Mouse (Mus musculus) heart, postnatal 0 days (tissue): Measurements from ENCODE around the gene Lilra5. TPM values are rescaled to one million over a fixed set of nuclear protein-coding genes. Genes with fewer than 3 reads are reported as not detected.
"Not testable (repeated sequence)": the region's sequence is repeated elsewhere in the genome, so short reads cannot be mapped to it uniquely, and the experiment has no call there.

Source experiments
- ATAC-seq: fragments of 200-750 bp; cut with Nextera tagmentation; 2 replicates; pipeline ENCODE4 v1.8.0; 2017; ENCODE audit warnings: low read depth, moderate number of reproducible peaks, moderate library complexity; ENCODE audit not compliant: insufficient read depth
- DNase-seq: peaks from one replicate; pipeline ENCODE4 v3.0.0-alpha.2; 2016; ENCODE audit warnings: low spot score
- H3K27ac ChIP-seq: fragments of 300-500 bp; sonication (generic); 2 replicates; pipeline ENCODE4 v1.5.1; 2014; ENCODE audit warnings: low read depth, mild to moderate bottlenecking
- H3K27me3 ChIP-seq: fragments of 300-500 bp; sonication (generic); 2 replicates; pipeline ENCODE4 v1.6.1; 2014; ENCODE audit warnings: low read length, mixed read lengths; ENCODE audit not compliant: control insufficient read depth, insufficient read depth
- H3K36me3 ChIP-seq: fragments of 300-500 bp; sonication (generic); replicated peaks from 2 replicates; pipeline ENCODE4 v1.6.1; 2014; ENCODE audit warnings: low read length, mixed read lengths; ENCODE audit not compliant: control insufficient read depth, insufficient read depth
- H3K4me1 ChIP-seq: fragments of 300-500 bp; sonication (generic); 2 replicates; pipeline ENCODE4 v1.6.1; 2014; ENCODE audit warnings: antibody characterized with exemption; ENCODE audit not compliant: control insufficient read depth, insufficient read depth
- H3K4me2 ChIP-seq: fragments of 300-500 bp; sonication (generic); 2 replicates; pipeline ENCODE4 v1.6.1; 2014; ENCODE audit warnings: low read depth, mild to moderate bottlenecking, low read length, moderate library complexity
- H3K4me3 ChIP-seq: fragments of 300-500 bp; sonication (generic); 2 replicates; pipeline ENCODE4 v1.5.1; 2014; ENCODE audit warnings: low read depth, low read length
- H3K9ac ChIP-seq: fragments of 300-500 bp; sonication (generic); replicated peaks from 2 replicates; pipeline ENCODE4 v1.6.1; 2014; ENCODE audit warnings: low read depth, low read length, mixed read lengths
- H3K9me3 ChIP-seq: fragments of 300-500 bp; sonication (generic); replicated peaks from 2 replicates; pipeline ENCODE4 v1.6.1; 2016; ENCODE audit warnings: low read length; ENCODE audit not compliant: control insufficient read depth
- CTCF ChIP-seq: IDR thresholded peaks from 2 replicates; pipeline ENCODE4 v1.5.1; 2016; ENCODE audit warnings: antibody characterized with exemption, control low read depth, low read depth
- EP300 ChIP-seq: IDR thresholded peaks from 2 replicates; pipeline ENCODE4 v1.6.1; 2016; ENCODE audit warnings: antibody characterized with exemption, low read depth
- WGBS: fragments of 180-500 bp; shearing (Covaris S2); extraction: QIAGEN DNeasy Blood & Tissue Kit; methylation state at CpG from one replicate; pipeline ENCODE4 v1.1.7; 2014; 5-methylcytosine and 5-hydroxymethylcytosine counted together
- polyA plus RNA-seq: library from polyadenylated mRNA; unstranded; fragments of >200 nt; fragmentation: Nextera tagmentation; extraction: Ambion mirVana; gene quantifications from 2 replicates; pipeline ENCODE4 v1.2.1, GENCODE M21; 2015
- total RNA-seq: library from RNA; depleted of rRNA; stranded (reverse); fragments of >200 nt; gene quantifications from 2 replicates; pipeline ENCODE4 v1.2.3, GENCODE M21; 2014; ENCODE audit warnings: low replicate concordance; rRNA removed

The Lilra5 gene
- total RNA-seq (not detected in 2 replicates), polyA plus RNA-seq (0.20 and 0.30 TPM in 2 replicates)

GRCm38 (mm10) chr7:4237454-4237853 lies at the start of gene Lilra5:
Gene Lilra5, plus strand, starts transcription at chr7:4237754.
- H3K36me3 ChIP-seq: no peaks in the 10 kb centered on the region
- no peak within 1 kb of the TSS for H3K4me3 ChIP-seq
- DNase-seq: no peak
- no peaks in the 10 kb centered on the region for H3K9me3 ChIP-seq
- no peak within 1 kb of the TSS for H3K4me2 ChIP-seq
- 61% methylated on average over 7 of the region's 7 CpGs for WGBS
- TF ChIP-seq CTCF (no peak), EP300 (no peak)
- no peak within 1 kb of the TSS for H3K9ac ChIP-seq
- H3K27me3 ChIP-seq: no peaks in the 10 kb centered on the region
- no peak within 1 kb of the TSS for H3K27ac ChIP-seq
- ATAC-seq: no peak
- no peaks in the 10 kb centered on the region for H3K4me1 ChIP-seq

- TF ChIP-seq EP300 (no peak), CTCF (no peak)
- DNase-seq: no peak
- H3K27me3 ChIP-seq: no peaks in the 10 kb centered on the region
- ATAC-seq: no peak
- H3K4me2 ChIP-seq: no peak overlapping the region
- 79% methylated on average over 1 of the region's 1 CpGs for WGBS
- no peak overlapping the region for H3K9ac ChIP-seq
- no peaks in the 10 kb centered on the region for H3K4me1 ChIP-seq
- H3K36me3 ChIP-seq: no peaks in the 10 kb centered on the region
- H3K9me3 ChIP-seq: no peaks in the 10 kb centered on the region
- H3K27ac ChIP-seq: no peak overlapping the region
- H3K4me3 ChIP-seq: no peak overlapping the region
These were observed 30.4 kb upstream of the Lilra5 start for GRCm38 (mm10) chr7:4207126-4207525.

GRCm38 (mm10) chr7:4208626-4209025 lies 28.9 kb upstream of the Lilra5 start:
- H3K36me3 ChIP-seq: no peaks in the 10 kb centered on the region
- no peak overlapping the region for H3K4me2 ChIP-seq
- no peak for ATAC-seq
- WGBS: 36% methylated on average over 2 of the region's 2 CpGs
- no peak overlapping the region for H3K9ac ChIP-seq
- no peak overlapping the region for H3K4me3 ChIP-seq
- no peak for TF ChIP-seq EP300
- TF ChIP-seq CTCF: no peak
- H3K4me1 ChIP-seq: no peaks in the 10 kb centered on the region
- H3K27ac ChIP-seq: no peak overlapping the region
- H3K9me3 ChIP-seq: no peaks in the 10 kb centered on the region
- no peaks in the 10 kb centered on the region for H3K27me3 ChIP-seq
- no peak for DNase-seq

DNA sequence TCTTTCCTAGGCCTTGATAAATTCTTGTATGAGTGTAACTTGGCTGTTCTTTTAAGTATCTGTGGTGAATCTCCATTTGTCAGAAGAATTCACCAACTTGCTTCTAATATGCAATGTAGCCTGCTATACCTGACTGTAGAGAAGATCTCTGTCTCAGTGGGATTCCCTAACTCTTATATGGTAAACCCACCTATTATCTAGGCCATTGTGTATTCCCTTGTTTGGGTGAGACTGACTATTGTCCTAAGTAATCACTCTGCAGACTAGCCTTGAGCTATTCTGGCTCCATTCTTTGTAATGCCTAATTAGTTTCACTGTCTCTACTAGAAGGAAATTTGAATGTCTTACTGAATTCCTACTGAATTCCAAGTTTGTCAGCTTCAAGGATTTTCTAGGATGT lies 24.1 kb upstream of the Lilra5 start:
- not testable (repeated sequence) for H3K4me1 ChIP-seq, ATAC-seq

GRCm38 (mm10) chr7:4215396-4215795 lies 22.2 kb upstream of the Lilra5 start:
- no peak for TF ChIP-seq CTCF
- no peak for TF ChIP-seq EP300
- no peak overlapping the region for H3K9ac ChIP-seq
- DNase-seq (no peak), ATAC-seq (no peak)
- no peaks in the 10 kb centered on the region for H3K4me1 ChIP-seq
- no peak overlapping the region for H3K27ac ChIP-seq
- H3K27me3 ChIP-seq: no peaks in the 10 kb centered on the region
- H3K9me3 ChIP-seq: no peaks in the 10 kb centered on the region
- H3K36me3 ChIP-seq: no peaks in the 10 kb centered on the region
- no peak overlapping the region for H3K4me2 ChIP-seq
- 45% methylated on average over 2 of the region's 2 CpGs for WGBS
- no peak overlapping the region for H3K4me3 ChIP-seq

More for the DNA sequence above, 24.1 kb upstream of the Lilra5 start:
- not testable (repeated sequence) for DNase-seq, H3K27me3 ChIP-seq, H3K4me2 ChIP-seq, H3K27ac ChIP-seq, H3K4me3 ChIP-seq, H3K9ac ChIP-seq, H3K9me3 ChIP-seq, H3K36me3 ChIP-seq

DNA sequence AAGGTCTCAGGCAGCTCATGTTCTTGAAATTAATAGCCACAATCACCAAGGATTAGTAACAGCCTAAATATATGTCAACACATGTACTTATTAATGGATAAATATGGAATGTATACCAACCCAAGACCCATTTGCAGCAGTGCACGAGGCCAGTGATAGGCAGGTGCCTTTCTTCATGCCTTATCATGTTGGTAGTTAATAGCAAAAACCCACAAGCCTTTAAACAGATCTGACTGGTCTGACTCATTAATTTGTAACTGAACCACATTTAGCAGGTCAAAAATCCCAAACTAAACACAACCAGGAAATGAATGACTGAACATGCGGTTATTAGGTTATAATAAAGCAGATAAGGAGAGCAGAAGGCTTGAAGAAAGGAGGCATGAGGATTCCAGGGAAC lies 21.7 kb upstream of the Lilra5 start:
- H3K9ac ChIP-seq: no peak overlapping the region
- DNase-seq: no peak
- TF ChIP-seq CTCF: no peak
- no peak for TF ChIP-seq EP300
- no peak overlapping the region for H3K4me3 ChIP-seq
- no peaks in the 10 kb centered on the region for H3K36me3 ChIP-seq
- no peaks in the 10 kb centered on the region for H3K9me3 ChIP-seq
- no peak overlapping the region for H3K4me2 ChIP-seq
- WGBS: 39% methylated on average over 2 of the region's 2 CpGs
- H3K27me3 ChIP-seq: no peaks in the 10 kb centered on the region
- H3K27ac ChIP-seq: no peak overlapping the region
- ATAC-seq: no peak
- H3K4me1 ChIP-seq: no peaks in the 10 kb centered on the region
